Mouse (Mus musculus) ES-Bruce4 (cell line): ENCODE data around the gene Cux2. TPM values are rescaled to one million over a fixed set of nuclear protein-coding genes. Genes with fewer than 3 reads are reported as not detected.

Source experiments
- H3K27ac ChIP-seq: 2 replicates; pipeline ENCODE4 v1.5.1; 2012; ENCODE audit warnings: low read length, inconsistent platforms; ENCODE audit not compliant: insufficient read depth
- H3K27me3 ChIP-seq: 2 replicates; pipeline ENCODE4 v1.6.1; 2012; ENCODE audit warnings: mild to moderate bottlenecking, low read length, inconsistent platforms; ENCODE audit not compliant: control insufficient read depth, poor library complexity, insufficient read depth, severe bottlenecking
- H3K36me3 ChIP-seq: 2 replicates; pipeline ENCODE4 v1.6.1; 2012; ENCODE audit warnings: inconsistent platforms, mild to moderate bottlenecking, low read length, moderate library complexity; ENCODE audit not compliant: control insufficient read depth, poor library complexity, insufficient read depth, severe bottlenecking
- H3K4me1 ChIP-seq: one replicate; pipeline ENCODE4 v1.8.1; 2011; ENCODE audit warnings: low read length; ENCODE audit not compliant: control insufficient read depth, insufficient read depth
- H3K4me3 ChIP-seq: 2 replicates; pipeline ENCODE4 v1.5.1; 2011; ENCODE audit warnings: low read depth, mild to moderate bottlenecking, low read length
- H3K9ac ChIP-seq: 2 replicates; pipeline ENCODE4 v1.6.1; 2012; ENCODE audit warnings: low read depth, mild to moderate bottlenecking, inconsistent platforms; ENCODE audit not compliant: poor library complexity, severe bottlenecking
- H3K9me3 ChIP-seq: replicated peaks from 2 replicates; pipeline ENCODE4 v1.6.1; 2012; ENCODE audit warnings: mild to moderate bottlenecking, low read length, inconsistent platforms; ENCODE audit not compliant: control insufficient read depth, poor library complexity, insufficient read depth, severe bottlenecking
- CTCF ChIP-seq: IDR thresholded peaks from one replicate; pipeline ENCODE4 v1.8.1; 2011; ENCODE audit warnings: low read depth, low read length
- EP300 ChIP-seq: IDR thresholded peaks from 2 replicates; pipeline ENCODE4 v1.6.1; 2011; ENCODE audit warnings: low read depth, low read length; ENCODE audit not compliant: insufficient read depth
- POLR2A ChIP-seq: IDR thresholded peaks from one replicate; pipeline ENCODE4 v1.8.1; 2011; ENCODE audit warnings: low read length; ENCODE audit not compliant: insufficient read depth
- polyA plus RNA-seq: library from polyadenylated mRNA; stranded (reverse); fragments of >200 nt; gene quantifications from 2 replicates; pipeline ENCODE4 v1.2.4, GENCODE M21; 2011; ENCODE audit warnings: low read depth; ENCODE audit not compliant: missing spikeins, insufficient read depth, insufficient read length

Gene Cux2
- polyA plus RNA-seq, 1 experiment, result 3.6 TPM

- H3K27ac ChIP-seq, result no peak overlapping the region
- H3K9me3 ChIP-seq, result 0 out of 2 replicates have a peak, but pooled peaks cover 6% of the 10 kb centered on the region
- peak; percentile 97 for TF ChIP-seq CTCF
- no peak for TF ChIP-seq POLR2A
- no peak for TF ChIP-seq EP300
- no peaks in the 10 kb centered on the region for H3K27me3 ChIP-seq
- H3K36me3 ChIP-seq, result no peaks in the 10 kb centered on the region
- H3K9ac ChIP-seq, result no peak overlapping the region
- H3K4me3 ChIP-seq, result no peak overlapping the region
- H3K4me1 ChIP-seq, result peaks cover 1% of the 10 kb centered on the region
These were observed 39.0 kb upstream of the Cux2 start for GRCm38 (mm10) chr5:122088917-122089316.

- Histone ChIP-seq H3K36me3 (no peaks in the 10 kb centered on the region), H3K27me3 (no peaks in the 10 kb centered on the region), H3K27ac (no peak overlapping the region), H3K4me1 (peaks cover 1% of the 10 kb centered on the region), H3K9ac (no peak overlapping the region), H3K4me3 (no peak overlapping the region), H3K9me3 (no peaks in the 10 kb centered on the region)
- TF ChIP-seq POLR2A (no peak), CTCF (no peak), EP300 (no peak)
These were observed 36.2 kb upstream of the Cux2 start for GRCm38 (mm10) chr5:122086121-122086520.

DNA sequence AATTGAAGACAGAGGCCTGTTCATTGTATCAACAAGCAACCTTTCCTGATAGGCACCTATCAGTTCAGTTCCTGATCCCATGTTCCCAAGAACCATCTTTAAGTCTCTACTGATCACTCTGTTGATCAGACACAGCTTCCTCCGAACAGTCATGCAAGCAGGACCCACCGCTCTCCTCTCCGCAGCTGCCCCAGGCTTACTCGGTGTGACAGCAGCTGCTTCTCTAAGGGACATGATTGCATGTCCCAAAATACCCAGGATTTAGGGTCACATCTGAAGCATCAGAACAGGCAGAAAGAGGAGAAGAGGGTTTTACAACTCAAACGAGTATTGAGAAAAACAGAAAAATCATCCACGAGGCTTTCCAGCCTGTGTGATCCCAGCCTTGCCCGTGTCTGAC lies 35.4 kb upstream of the Cux2 start:
- H3K9ac ChIP-seq, result no peak overlapping the region
- no peaks in the 10 kb centered on the region for H3K36me3 ChIP-seq
- no peak overlapping the region for H3K27ac ChIP-seq
- H3K27me3 ChIP-seq, result no peaks in the 10 kb centered on the region
- peaks cover 1% of the 10 kb centered on the region for H3K4me1 ChIP-seq
- H3K9me3 ChIP-seq, result no peaks in the 10 kb centered on the region
- no peak overlapping the region for H3K4me3 ChIP-seq
- TF ChIP-seq CTCF (no peak), POLR2A (no peak), EP300 (no peak)

DNA sequence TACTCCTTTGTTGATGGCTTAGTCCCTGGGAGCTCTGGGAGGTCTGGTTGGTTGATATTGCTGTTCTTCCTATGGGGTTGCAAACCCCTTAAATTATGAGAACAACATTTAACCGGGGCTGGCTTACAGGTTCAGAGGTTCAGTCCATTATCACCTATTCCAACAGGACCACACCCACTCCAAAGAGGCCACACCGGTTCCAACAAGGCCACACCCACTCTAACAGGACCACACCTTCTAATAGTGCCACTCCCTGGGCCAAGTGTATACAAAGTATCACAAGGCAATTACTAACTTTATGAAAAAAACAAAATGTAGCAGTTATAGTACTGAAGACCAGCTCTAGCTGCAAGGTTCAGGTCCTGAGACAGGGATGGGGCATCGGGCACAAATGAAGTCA lies 34.6 kb upstream of the Cux2 start:
- no peak overlapping the region for H3K9ac ChIP-seq
- no peaks in the 10 kb centered on the region for H3K36me3 ChIP-seq
- no peak overlapping the region for H3K27ac ChIP-seq
- H3K4me3 ChIP-seq, result no peak overlapping the region
- no peaks in the 10 kb centered on the region for H3K27me3 ChIP-seq
- no peak for TF ChIP-seq EP300
- peaks cover 1% of the 10 kb centered on the region for H3K4me1 ChIP-seq
- H3K9me3 ChIP-seq, result no peaks in the 10 kb centered on the region

- no peak for TF ChIP-seq CTCF
- TF ChIP-seq POLR2A, result no peak
- no peak for TF ChIP-seq EP300
- Histone ChIP-seq H3K9me3 (no peaks in the 10 kb centered on the region), H3K27ac (no peak overlapping the region), H3K4me3 (no peak overlapping the region), H3K36me3 (no peaks in the 10 kb centered on the region), H3K27me3 (no peaks in the 10 kb centered on the region), H3K9ac (no peak overlapping the region), H3K4me1 (peaks cover 1% of the 10 kb centered on the region)
These were observed 33.4 kb upstream of the Cux2 start for GRCm38 (mm10) chr5:122083282-122083681.

DNA sequence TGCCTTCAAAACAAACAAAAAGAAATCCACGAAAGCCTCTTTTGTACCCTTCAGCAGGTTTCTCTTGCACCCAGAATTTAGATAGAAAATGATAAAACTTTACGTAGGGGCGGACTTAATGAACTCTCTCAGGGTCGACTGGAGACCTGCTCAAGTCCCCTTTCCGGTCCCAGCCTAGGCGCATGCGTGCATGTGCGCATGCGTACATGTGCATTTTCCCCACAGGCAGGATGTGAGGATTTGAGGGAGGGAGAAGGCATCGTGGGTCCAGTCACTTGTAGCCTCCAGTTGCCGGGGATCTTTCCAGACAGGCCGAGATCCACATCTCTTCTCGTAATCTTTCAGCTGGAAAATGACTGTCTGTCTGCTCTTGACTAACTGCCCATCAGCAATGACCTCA lies 31.6 kb upstream of the Cux2 start:
- Histone ChIP-seq H3K27me3 (no peaks in the 10 kb centered on the region), H3K9me3 (no peaks in the 10 kb centered on the region), H3K27ac (no peak overlapping the region), H3K36me3 (no peaks in the 10 kb centered on the region), H3K9ac (no peak overlapping the region), H3K4me3 (no peak overlapping the region), H3K4me1 (peaks cover 1% of the 10 kb centered on the region)
- no peak for TF ChIP-seq EP300
- TF ChIP-seq POLR2A, result no peak
- no peak for TF ChIP-seq CTCF
